Mouse (Mus musculus) kidney, adult 2 months (tissue): ENCODE measurements at regions not wholly inside any gene's neighbourhood (a gene's known extent, or its start where the extent isn't known, plus 50 kb on each side); places are given as distances from the start of the nearest gene placed in this dataset.

Source experiments
- DNase-seq: peaks from one replicate; pipeline ENCODE4 v3.0.0; 2021
- H3K27ac ChIP-seq: fragments of 200-500 bp; 2 replicates; pipeline ENCODE4 v1.5.1; 2012; ENCODE audit warnings: low read depth, low read length, control low read depth, inconsistent platforms; ENCODE audit not compliant: insufficient read depth
- H3K27me3 ChIP-seq: fragments of 200-500 bp; replicated peaks from 2 replicates; pipeline ENCODE4 v1.6.1; 2012; ENCODE audit warnings: mild to moderate bottlenecking, moderate library complexity, low read length, inconsistent platforms; ENCODE audit not compliant: control insufficient read depth, insufficient read depth
- H3K36me3 ChIP-seq: fragments of 200-500 bp; 2 replicates; pipeline ENCODE4 v1.6.1; 2012; ENCODE audit warnings: mild to moderate bottlenecking, moderate library complexity, low read length, inconsistent platforms; ENCODE audit not compliant: control insufficient read depth, insufficient read depth
- H3K4me1 ChIP-seq: fragments of 200-500 bp; 2 replicates; pipeline ENCODE4 v1.6.1; 2011; ENCODE audit warnings: low read length; ENCODE audit not compliant: control insufficient read depth, insufficient read depth
- H3K4me3 ChIP-seq: fragments of 200-500 bp; 2 replicates; pipeline ENCODE4 v1.5.1; 2011; ENCODE audit warnings: mild to moderate bottlenecking, low read depth, low read length, control low read depth; ENCODE audit not compliant: insufficient read depth
- CTCF ChIP-seq: fragments of 200-500 bp; conservative IDR thresholded peaks from 2 replicates; pipeline ENCODE4 v1.5.1; 2011; ENCODE audit warnings: low read depth, mild to moderate bottlenecking, control low read depth, low read length, moderate library complexity, mixed read lengths; ENCODE audit not compliant: insufficient read depth, insufficient read length
- POLR2A ChIP-seq: fragments of 200-500 bp; IDR thresholded peaks from one replicate; pipeline ENCODE4 v1.6.1; 2011; ENCODE audit warnings: low read depth, low read length, control low read depth
- WGBS: fragments of 180-500 bp; shearing (Covaris S2); methylation state at CpG from one replicate; pipeline ENCODE4 v1.1.7; 2018; 5-methylcytosine and 5-hydroxymethylcytosine counted together

DNA sequence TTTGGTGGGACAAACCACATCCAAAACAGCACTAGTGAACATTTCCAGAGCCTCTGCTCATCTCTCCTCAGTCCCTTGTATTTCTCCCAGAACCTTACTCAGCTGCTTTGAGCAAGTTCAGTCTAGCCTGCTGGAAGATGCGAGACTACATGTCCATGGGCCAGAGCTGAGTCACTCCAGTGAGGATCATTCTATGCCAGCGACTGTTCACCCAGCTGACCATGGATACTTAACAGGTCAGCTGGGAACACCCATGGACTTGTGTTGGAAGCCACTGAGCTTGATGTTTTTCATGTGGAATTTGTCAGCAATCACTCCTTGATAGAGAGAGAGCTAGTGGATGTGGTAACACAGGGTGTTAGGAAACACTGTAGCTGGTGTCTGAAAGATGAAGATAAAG, 146.5 kb upstream of the Jag1 start:
- WGBS = 69% methylated on average over 2 of the region's 2 CpGs
- Histone ChIP-seq H3K27me3 (no peaks in the 10 kb centered on the region), H3K4me3 (no peak overlapping the region), H3K36me3 (no peaks in the 10 kb centered on the region), H3K4me1 (no peaks in the 10 kb centered on the region), H3K27ac (no peak overlapping the region)
- no peak for DNase-seq
- TF ChIP-seq POLR2A (no peak), CTCF (no peak)

DNA sequence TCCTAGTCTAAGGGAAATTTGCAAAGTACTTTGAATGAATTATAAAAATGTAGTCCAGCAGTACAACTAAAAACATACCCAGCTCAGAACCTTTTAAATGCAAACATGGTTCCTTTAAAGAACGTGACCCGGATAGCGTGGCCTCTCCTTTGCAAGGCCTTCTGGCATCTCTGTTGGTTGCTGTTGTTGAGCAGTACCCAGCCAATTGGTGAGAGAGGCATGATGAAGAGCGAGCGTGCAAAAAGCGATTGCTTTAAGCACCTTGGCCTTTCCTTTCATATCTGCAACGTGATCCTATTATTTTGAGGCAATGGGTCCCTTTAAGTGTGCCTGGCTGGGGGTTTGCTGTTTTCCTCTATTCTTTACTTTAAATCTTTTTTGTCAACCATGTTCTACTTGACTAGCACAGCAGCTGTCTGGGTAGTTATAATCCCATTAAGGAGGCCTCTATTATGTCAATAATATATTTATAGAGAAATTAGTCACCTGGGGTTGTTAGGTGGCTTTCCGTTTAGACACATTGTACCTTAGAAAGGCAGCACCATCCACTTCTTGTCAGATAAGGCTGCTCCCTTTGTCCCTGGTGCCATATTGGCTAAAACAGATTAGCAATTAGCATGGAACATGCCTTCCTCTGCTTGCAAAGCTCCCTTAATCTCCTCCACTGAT, 141.5 kb upstream of the Jag1 start:
- WGBS = 93% methylated on average over 8 of the region's 8 CpGs
- DNase-seq = no peak
- no peaks in the 10 kb centered on the region for H3K27me3 ChIP-seq
- TF ChIP-seq POLR2A = no peak
- TF ChIP-seq CTCF = no peak
- H3K36me3 ChIP-seq = no peaks in the 10 kb centered on the region
- no peak overlapping the region for H3K27ac ChIP-seq
- no peaks in the 10 kb centered on the region for H3K4me1 ChIP-seq
- no peak overlapping the region for H3K4me3 ChIP-seq

DNA sequence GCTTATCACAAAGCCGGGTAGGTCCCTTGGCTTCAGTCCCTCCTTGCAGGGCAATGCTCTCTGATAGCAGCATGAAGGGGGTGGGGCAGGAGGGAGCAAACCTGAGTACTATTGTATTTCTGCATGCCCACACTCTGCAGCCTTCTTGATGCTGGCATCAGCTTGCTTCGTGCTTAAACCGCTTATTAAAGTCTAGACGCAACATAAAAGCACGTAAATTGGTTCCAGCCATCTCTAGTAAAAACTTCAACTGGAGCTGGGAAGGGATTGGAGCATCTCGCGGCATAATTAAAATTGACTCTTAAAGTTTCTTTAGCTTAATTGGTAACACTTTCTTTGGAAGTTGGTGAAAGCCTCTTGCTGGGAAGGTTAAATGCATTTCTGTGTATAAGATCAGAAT, 131.5 kb upstream of the Jag1 start:
- DNase-seq = no peak
- H3K4me1 ChIP-seq = no peaks in the 10 kb centered on the region
- H3K36me3 ChIP-seq = no peaks in the 10 kb centered on the region
- no peak overlapping the region for H3K27ac ChIP-seq
- no peaks in the 10 kb centered on the region for H3K27me3 ChIP-seq
- H3K4me3 ChIP-seq = no peak overlapping the region
- TF ChIP-seq CTCF = no peak
- no peak for TF ChIP-seq POLR2A
- 69% methylated on average over 7 of the region's 7 CpGs for WGBS

DNA sequence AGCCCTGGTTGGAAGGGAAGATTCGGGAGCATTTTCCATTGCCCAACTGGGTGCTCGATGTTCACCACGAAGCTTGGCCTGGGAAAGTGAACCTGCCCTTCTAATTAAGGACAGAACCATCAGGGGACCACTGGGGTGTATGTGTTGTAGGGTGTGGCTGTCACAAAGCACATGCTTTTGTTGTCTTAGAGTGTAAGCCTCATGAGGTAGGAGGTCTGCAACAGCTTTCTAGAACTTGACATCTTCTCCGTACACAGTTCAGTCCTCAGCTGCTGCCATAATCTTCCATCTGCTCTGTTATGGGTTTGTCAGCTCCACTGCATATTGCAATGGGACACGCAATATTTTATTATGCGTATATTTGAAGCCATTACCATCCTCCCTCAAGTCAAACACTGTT, 127.9 kb upstream of the Jag1 start:
- TF ChIP-seq CTCF = no peak
- TF ChIP-seq POLR2A = no peak
- DNase-seq = no peak
- Histone ChIP-seq H3K36me3 (no peaks in the 10 kb centered on the region), H3K27ac (no peak overlapping the region), H3K4me1 (no peaks in the 10 kb centered on the region), H3K4me3 (no peak overlapping the region), H3K27me3 (no peaks in the 10 kb centered on the region)
- 70% methylated on average over 6 of the region's 6 CpGs for WGBS

DNA sequence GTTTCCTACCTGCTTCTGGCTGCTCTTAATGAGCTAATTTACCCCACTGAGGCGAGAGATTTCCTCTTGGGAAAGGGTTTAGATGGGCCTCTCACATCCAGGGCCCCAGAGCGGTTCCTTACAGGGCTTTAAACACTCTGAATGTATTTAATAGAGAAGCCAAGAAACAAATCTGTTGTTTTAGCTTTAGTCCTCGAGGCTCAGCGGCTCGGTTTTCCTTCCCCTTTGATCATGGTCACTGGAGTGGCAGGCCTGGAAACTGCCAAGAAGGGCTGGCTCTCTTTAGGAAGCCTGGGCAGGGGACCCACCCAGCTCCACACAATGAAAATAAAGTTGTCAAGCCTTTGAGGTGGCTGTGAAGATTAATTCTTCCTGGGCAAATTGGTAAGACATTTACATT, 127.5 kb upstream of the Jag1 start:
- no peaks in the 10 kb centered on the region for H3K27me3 ChIP-seq
- no peaks in the 10 kb centered on the region for H3K36me3 ChIP-seq
- DNase-seq = no peak
- TF ChIP-seq POLR2A = no peak
- TF ChIP-seq CTCF = no peak
- no peak overlapping the region for H3K4me3 ChIP-seq
- no peaks in the 10 kb centered on the region for H3K4me1 ChIP-seq
- no peak overlapping the region for H3K27ac ChIP-seq
- 43% methylated on average over 5 of the region's 5 CpGs for WGBS

DNA sequence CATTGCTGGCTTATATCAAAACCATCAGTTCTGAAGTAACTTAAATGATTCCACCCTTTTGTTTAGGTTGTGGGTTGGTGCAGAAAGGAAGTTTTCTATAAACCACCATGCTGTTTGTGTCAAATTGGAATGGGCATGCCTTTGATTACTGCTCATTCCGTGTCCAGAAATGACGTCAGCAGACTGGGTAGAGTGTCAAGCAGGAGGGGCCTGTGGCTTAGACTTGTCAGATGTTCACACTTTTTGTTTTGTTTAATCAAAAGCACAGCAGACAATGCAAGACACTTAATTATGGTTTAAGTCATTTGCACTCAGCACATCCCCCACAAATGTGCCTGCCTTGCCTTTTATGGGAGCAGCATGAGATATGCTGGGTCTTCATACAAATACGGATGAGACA, 120.5 kb upstream of the Jag1 start:
- Histone ChIP-seq H3K4me1 (no peaks in the 10 kb centered on the region), H3K36me3 (no peaks in the 10 kb centered on the region), H3K4me3 (no peak overlapping the region), H3K27me3 (no peaks in the 10 kb centered on the region), H3K27ac (no peak overlapping the region)
- TF ChIP-seq CTCF = no peak
- TF ChIP-seq POLR2A = no peak
- no peak for DNase-seq
- WGBS = 72% methylated on average over 3 of the region's 3 CpGs

DNA sequence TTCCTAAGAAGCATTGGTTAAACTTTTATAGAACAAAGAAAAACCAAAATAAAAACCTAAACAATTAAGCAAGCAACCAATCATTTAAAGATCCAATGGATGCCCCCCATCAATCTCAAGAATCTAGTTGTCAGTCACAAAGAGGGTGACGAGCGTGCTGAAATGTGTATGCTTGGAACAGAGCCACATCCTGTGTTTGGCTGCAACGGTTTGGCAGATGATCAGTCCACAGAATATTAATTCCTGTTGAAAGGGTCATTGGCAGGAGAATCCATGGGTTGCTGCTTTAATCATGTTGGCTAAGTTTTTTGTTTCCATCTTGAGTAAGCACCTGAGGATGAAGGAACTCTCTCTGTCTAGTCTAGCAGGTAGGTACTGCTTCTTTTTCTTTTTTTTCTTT, 117.5 kb upstream of the Jag1 start:
- no peaks in the 10 kb centered on the region for H3K4me1 ChIP-seq
- no peak overlapping the region for H3K4me3 ChIP-seq
- no peaks in the 10 kb centered on the region for H3K27me3 ChIP-seq
- H3K27ac ChIP-seq = no peak overlapping the region
- TF ChIP-seq POLR2A (no peak), CTCF (no peak)
- no peaks in the 10 kb centered on the region for H3K36me3 ChIP-seq
- WGBS = 62% methylated on average over 3 of the region's 3 CpGs
- no peak for DNase-seq
